Mouse (Mus musculus) ES-E14 (cell line): Measurements from ENCODE around the gene Map1lc3b. TPM values are rescaled to one million over a fixed set of nuclear protein-coding genes. Genes with fewer than 3 reads are reported as not detected.

Experiments used
- DNase-seq: peaks from one replicate; pipeline ENCODE4 v3.0.0-alpha.2; 2013; ENCODE audit warnings: low read depth, low spot score
- H3K27ac ChIP-seq: 2 replicates; pipeline ENCODE4 v1.5.1; 2012; ENCODE audit warnings: low read depth, mild to moderate bottlenecking, low read length, moderate library complexity, mixed read lengths; ENCODE audit not compliant: poor library complexity, insufficient read depth, severe bottlenecking
- H3K36me3 ChIP-seq: 2 replicates; pipeline ENCODE4 v1.6.1; 2012; ENCODE audit warnings: mild to moderate bottlenecking, low read length, moderate library complexity, mixed read lengths; ENCODE audit not compliant: control insufficient read depth, poor library complexity, insufficient read depth, severe bottlenecking
- H3K4me1 ChIP-seq, 2 experiments: fragments of 150-350 bp in 1 of 2; sonication (generic) in 1 of 2; 2 replicates each; pipeline ENCODE4 v1.6.1; 2012; ENCODE audit warnings: low read length in 2 of 2, mild to moderate bottlenecking in 1 of 2, mixed read lengths in 1 of 2; ENCODE audit not compliant: control insufficient read depth in 2 of 2, insufficient read depth in 2 of 2, poor library complexity in 1 of 2
- H3K4me3 ChIP-seq, 2 experiments: fragments of 150-350 bp in 1 of 2; sonication (generic) in 1 of 2; 2 replicates each; pipeline ENCODE4 v1.5.1; 2012; ENCODE audit warnings: low read length in 2 of 2, low read depth in 1 of 2, mild to moderate bottlenecking in 1 of 2, mixed read lengths in 1 of 2; ENCODE audit not compliant: insufficient read depth in 1 of 2, poor library complexity in 1 of 2, severe bottlenecking in 1 of 2
- H3K9ac ChIP-seq: 2 replicates; pipeline ENCODE4 v1.6.1; 2012; ENCODE audit warnings: low read depth, mild to moderate bottlenecking, low read length, mixed read lengths; ENCODE audit not compliant: poor library complexity, insufficient read depth, severe bottlenecking
- H3K9me3 ChIP-seq: fragments of 150-350 bp; sonication (generic); 2 replicates; pipeline ENCODE4 v1.6.1; 2012; ENCODE audit warnings: low read depth, mild to moderate bottlenecking, low read length; ENCODE audit not compliant: control insufficient read depth, insufficient read depth
- CHD2 ChIP-seq: IDR thresholded peaks from 2 replicates; pipeline ENCODE4 v1.6.1; 2014; ENCODE audit warnings: mild to moderate bottlenecking, low read depth, low read length, inconsistent platforms
- HCFC1 ChIP-seq: IDR thresholded peaks from 2 replicates; pipeline ENCODE4 v1.6.1; 2012; ENCODE audit warnings: low read length, inconsistent platforms, borderline replicate concordance; ENCODE audit not compliant: insufficient read depth
- MAFK ChIP-seq: IDR thresholded peaks from 2 replicates; pipeline ENCODE4 v1.6.1; 2014; ENCODE audit warnings: mild to moderate bottlenecking, low read depth, low read length, inconsistent platforms; ENCODE audit not compliant: insufficient read depth
- ZC3H11A ChIP-seq: IDR thresholded peaks from 2 replicates; pipeline ENCODE4 v1.6.1; 2012; ENCODE audit warnings: low read depth, mild to moderate bottlenecking, inconsistent platforms, low read length, borderline replicate concordance
- ZNF384 ChIP-seq: IDR thresholded peaks from 2 replicates; pipeline ENCODE4 v1.6.1; 2012; ENCODE audit warnings: low read depth, low read length, inconsistent platforms
- in situ Hi-C, 2 experiments: fragments of 600-800 bp; cut with MboI; formaldehyde crosslinking; loops; one replicate each; pipeline ENCODE4 v1.15.1; 2025; ENCODE audit warnings: low sequenced_read_pairs in 2 of 2, inconsistent platforms in 1 of 2; ENCODE audit not compliant: unreplicated experiment in 2 of 2
- total RNA-seq: library from RNA; depleted of rRNA; stranded (reverse); fragments of 300-350 nt; gene quantifications from 2 replicates; pipeline ENCODE4 v1.2.3, GENCODE M21; 2012

The Map1lc3b gene
- total RNA-seq, 1 experiment, result 92.4 TPM

- Histone ChIP-seq H3K4me3 (no peak overlapping the region), H3K36me3 (no peaks in the 10 kb centered on the region), H3K9me3 (no peaks in the 10 kb centered on the region), H3K4me1 (peaks cover 2 to 28% of the 10 kb centered on the region in 2 experiments; a peak in 3 of 4 replicates), H3K27ac (no peak overlapping the region), H3K9ac (no peak overlapping the region)
- in situ Hi-C loops, result no loop called here
- no peak for TF ChIP-seq CHD2
- TF ChIP-seq HCFC1, result no peak
- no peak for TF ChIP-seq MAFK
- no peak for TF ChIP-seq ZC3H11A
- TF ChIP-seq ZNF384, result no peak
- DNase-seq, result no peak
Observed at GRCm38 (mm10) chr8:121580465-121580864, 9.7 kb upstream of the Map1lc3b start.

GRCm38 (mm10) chr8:121583653-121584052 lies 6.5 kb upstream of the Map1lc3b start:
- no peaks in the 10 kb centered on the region for H3K9me3 ChIP-seq
- H3K4me3 ChIP-seq, result no peak overlapping the region; a peak in 1 of 4 replicates
- no peak overlapping the region for H3K9ac ChIP-seq
- TF ChIP-seq MAFK, result no peak
- H3K36me3 ChIP-seq, result no peaks in the 10 kb centered on the region
- H3K27ac ChIP-seq, result no peak overlapping the region
- peaks cover 2 to 13% of the 10 kb centered on the region in 2 experiments; a peak in 2 of 4 replicates for H3K4me1 ChIP-seq
- in situ Hi-C loops, result no loop called here
- DNase-seq, result no peak

- Histone ChIP-seq H3K9me3 (no peaks in the 10 kb centered on the region), H3K36me3 (no peaks in the 10 kb centered on the region), H3K27ac (no peak overlapping the region), H3K4me3 (peak overlapping the region; percentile 71 to 92), H3K9ac (peak overlapping the region; percentile 81), H3K4me1 (peaks cover 2 to 19% of the 10 kb centered on the region in 2 experiments; a peak in 2 of 4 replicates)
- in situ Hi-C loops, result no loop called here
- no peak for DNase-seq
- TF ChIP-seq ZNF384 (no peak), CHD2 (no peak), ZC3H11A (no peak), HCFC1 (no peak), MAFK (no peak)
Observed at GRCm38 (mm10) chr8:121584730-121585129, 5.4 kb upstream of the Map1lc3b start.

- Histone ChIP-seq H3K9me3 (no peaks in the 10 kb centered on the region), H3K9ac (peak overlapping the region; percentile 81), H3K4me1 (peaks cover 2 to 16% of the 10 kb centered on the region in 2 experiments; a peak in 2 of 4 replicates), H3K27ac (peak overlapping the region; percentile 67), H3K4me3 (peak overlapping the region; percentile 71 to 92), H3K36me3 (no peaks in the 10 kb centered on the region)
- in situ Hi-C loops, result no loop called here
- DNase-seq, result peak; percentile 94
- TF ChIP-seq HCFC1 (peak; percentile 97), ZC3H11A (no peak), CHD2 (peak; percentile 95)
Observed at GRCm38 (mm10) chr8:121585159-121585825, 4.9 kb upstream of the Map1lc3b start.

- in situ Hi-C loops, result no loop called here
- Histone ChIP-seq H3K9me3 (no peaks in the 10 kb centered on the region), H3K4me1 (peaks cover 1 to 23% of the 10 kb centered on the region in 2 experiments; a peak in 2 of 4 replicates), H3K36me3 (peaks cover 11% of the 10 kb centered on the region; the same call in 1 of the 2 replicates), H3K4me3 (no peak overlapping the region), H3K27ac (no peak overlapping the region), H3K9ac (no peak overlapping the region)
- DNase-seq, result no peak
- TF ChIP-seq ZNF384, result no peak
Observed at GRCm38 (mm10) chr8:121588750-121589149, 1.4 kb upstream of the Map1lc3b start.
